Comparison of ENCODE assay signal across 20 mouse cellular contexts in genomic region chr16:92056711-92057110, GRCm38 (mm10). TPM values are rescaled to one million over a fixed set of nuclear protein-coding genes. Genes with fewer than 3 reads are reported as not detected.
A peak's percentile ranks its signal among the peaks of the same experiment; 100 is the strongest.
DNase-seq lines count a peak whose midpoint lies in the region; ATAC-seq and TF ChIP-seq lines count a peak whose summit lies in the region.
"Had no signal": no experiment of that assay in that cellular context is flagged by ENCODE, and none has a peak within 500 bp of the region (broad histone marks: within the 10 kb centered on the region; RNA-seq: fewer than 3 reads in every experiment).

No protein-coding gene starts in this region.

- no peak overlapping the region for H3K4me3 ChIP-seq in hindbrain, embryonic 14.5 days (replicated peaks; ENCODE audit: low read length)
- no peak overlapping the region for H3K4me3 ChIP-seq in hindbrain, embryonic 16.5 days (ENCODE audit: low read length)
- H3K4me3 ChIP-seq in kidney, postnatal 0 days (replicated peaks; ENCODE audit: low read depth, low read length): no peak overlapping the region
- H3K4me3 ChIP-seq in liver, embryonic 15.5 days (replicated peaks): no peak overlapping the region
- H3K4me3 ChIP-seq in liver, embryonic 12.5 days: no peak overlapping the region
- no peak overlapping the region for H3K4me3 ChIP-seq in MEL (ENCODE audit: control insufficient read depth in 1 of 2, insufficient read depth in 1 of 2, low read depth in 2 of 2, low read length in 2 of 2)
- no peak overlapping the region for H3K4me3 ChIP-seq in left cerebral cortex, adult 2 months

- no peak for TF ChIP-seq POLR2A in MEL (IDR thresholded peaks at IDR 0.05; ENCODE audit: control insufficient read depth in 1 of 2, insufficient read depth in 1 of 2, low read depth in 1 of 2, low read length in 2 of 2, poor library complexity in 1 of 2)

- H3K4me1 ChIP-seq in hindbrain, embryonic 14.5 days (replicated peaks; ENCODE audit: control insufficient read depth, insufficient read depth, low read length): peaks cover 29% of the 10 kb centered on the region
- H3K4me1 ChIP-seq in hindbrain, embryonic 16.5 days (ENCODE audit: control insufficient read depth, insufficient read depth, low read depth, low read length): peaks cover 25% of the 10 kb centered on the region
- peaks cover 12% of the 10 kb centered on the region; the same call in 1 of the 2 replicates for H3K4me1 ChIP-seq in kidney, postnatal 0 days (replicated peaks; ENCODE audit: insufficient read depth, low read length)
- H3K4me1 ChIP-seq in liver, embryonic 15.5 days (replicated peaks): peaks cover 19% of the 10 kb centered on the region
- H3K4me1 ChIP-seq in liver, embryonic 12.5 days: peaks cover 21% of the 10 kb centered on the region
- peaks cover 3 to 4% of the 10 kb centered on the region in 2 experiments; a peak in 3 of 4 replicates for H3K4me1 ChIP-seq in MEL (ENCODE audit: control insufficient read depth in 1 of 2, insufficient read depth in 2 of 2, low read length in 2 of 2)

- no peak for TF ChIP-seq RAD21 in MEL (IDR thresholded peaks at IDR 0.05; ENCODE audit: low read depth, low read length)

- H3K36me3 ChIP-seq in hindbrain, embryonic 14.5 days (replicated peaks; ENCODE audit: control insufficient read depth, insufficient read depth): peaks cover 11% of the 10 kb centered on the region; the same call in 1 of the 2 replicates
- no peaks in the 10 kb centered on the region for H3K36me3 ChIP-seq in hindbrain, embryonic 16.5 days (ENCODE audit: control insufficient read depth, insufficient read depth, low read length)
- peaks cover 5% of the 10 kb centered on the region; the same call in 1 of the 2 replicates for H3K36me3 ChIP-seq in kidney, postnatal 0 days (ENCODE audit: insufficient read depth, low read length)
- H3K36me3 ChIP-seq in liver, embryonic 15.5 days (replicated peaks): 0 out of 2 replicates have a peak, but pooled peaks cover 4% of the 10 kb centered on the region
- H3K36me3 ChIP-seq in liver, embryonic 12.5 days: peaks cover 14% of the 10 kb centered on the region
- H3K36me3 ChIP-seq in MEL (ENCODE audit: control insufficient read depth in 1 of 2, insufficient read depth in 2 of 2, low read length in 2 of 2): peaks cover under 1 to 9% of the 10 kb centered on the region in 2 experiments; a peak in 2 of 4 replicates

- H3K79me2 ChIP-seq in MEL (ENCODE audit: control insufficient read depth, insufficient read depth, low read length, poor library complexity): peaks cover 22% of the 10 kb centered on the region

- H3K27ac ChIP-seq in hindbrain, embryonic 14.5 days: no peak overlapping the region
- H3K27ac ChIP-seq in hindbrain, embryonic 16.5 days (ENCODE audit: low read depth, low read length): no peak overlapping the region
- H3K27ac ChIP-seq in kidney, postnatal 0 days: no peak overlapping the region
- no peak overlapping the region for H3K27ac ChIP-seq in liver, embryonic 15.5 days (replicated peaks)
- no peak overlapping the region for H3K27ac ChIP-seq in liver, embryonic 12.5 days
- H3K27ac ChIP-seq in MEL (ENCODE audit: control insufficient read depth, low read depth, low read length): no peak overlapping the region
- no peak overlapping the region for H3K27ac ChIP-seq in left cerebral cortex, adult 2 months
- H3K27ac ChIP-seq: embryonic facial prominence, embryonic 15.5 days had no signal

- DNase-seq in hindbrain, embryonic 14.5 days (ENCODE audit: low spot score): no peak
- DNase-seq in kidney, postnatal 0 days (ENCODE audit: low spot score): no peak
- no peak for DNase-seq in kidney, adult 11 months
- no peak for DNase-seq in MEL (ENCODE audit: low read depth, low spot score)
- DNase-seq in left cerebral cortex, adult 2 months (ENCODE audit: extremely low spot score in 1 of 2, low spot score in 2 of 2): no peak
- DNase-seq: adrenal gland, postnatal 10 days; cerebellum, adult 11 months; embryo, embryonic 11 days; gastrocnemius, adult 2 months; gastrocnemius, postnatal 25 days had no signal

- no peak for TF ChIP-seq CTCF in kidney, postnatal 0 days (IDR thresholded peaks at IDR 0.05; ENCODE audit: low read depth)
- TF ChIP-seq CTCF in MEL (IDR thresholded peaks at IDR 0.05 in 2 of 3, conservative IDR thresholded peaks at IDR 0.05 in 1 of 3; ENCODE audit: control insufficient read depth in 1 of 3, insufficient read depth in 1 of 3, low read depth in 2 of 3, low read length in 3 of 3, poor library complexity in 1 of 3, severe bottlenecking in 1 of 3): no peak
- no peak for TF ChIP-seq CTCF in left cerebral cortex, adult 2 months (IDR thresholded peaks at IDR 0.05)

- 0 out of 2 replicates have a peak, but pooled peaks cover 4% of the 10 kb centered on the region for H3K9me3 ChIP-seq in hindbrain, embryonic 14.5 days (ENCODE audit: control insufficient read depth, low read length)
- H3K9me3 ChIP-seq in hindbrain, embryonic 16.5 days (ENCODE audit: control insufficient read depth, low read length): no peaks in the 10 kb centered on the region
- no peaks in the 10 kb centered on the region; the same call in 1 of the 2 replicates for H3K9me3 ChIP-seq in kidney, postnatal 0 days (replicated peaks; ENCODE audit: low read length)
- no peaks in the 10 kb centered on the region for H3K9me3 ChIP-seq in liver, embryonic 15.5 days (replicated peaks)
- H3K9me3 ChIP-seq in liver, embryonic 12.5 days (replicated peaks): peaks cover 10% of the 10 kb centered on the region
- H3K9me3 ChIP-seq in MEL (replicated peaks; ENCODE audit: insufficient read depth, low read length): no peaks in the 10 kb centered on the region

- no peak overlapping the region for H3K4me2 ChIP-seq in hindbrain, embryonic 14.5 days (replicated peaks)
- H3K4me2 ChIP-seq in hindbrain, embryonic 16.5 days (ENCODE audit: low read length): no peak overlapping the region
- H3K4me2 ChIP-seq in kidney, postnatal 0 days (ENCODE audit: low read length): peak overlapping the region; percentile 72; the same call in 1 of the 2 replicates
- H3K4me2 ChIP-seq in liver, embryonic 15.5 days: peak overlapping the region; percentile 98; the same call in 1 of the 2 replicates
- no peak overlapping the region for H3K4me2 ChIP-seq in liver, embryonic 12.5 days

- WGBS in hindbrain, embryonic 14.5 days: 69% methylated on average over 2 of the region's 2 CpGs
- 63% methylated on average over 2 of the region's 2 CpGs for WGBS in hindbrain, embryonic 16.5 days
- WGBS in kidney, postnatal 0 days: 42% methylated on average over 2 of the region's 2 CpGs
- 47% methylated on average over 2 of the region's 2 CpGs for WGBS in liver, embryonic 15.5 days (ENCODE audit: insufficient replicate concordance)
- 50% methylated on average over 2 of the region's 2 CpGs for WGBS in liver, embryonic 12.5 days (ENCODE audit: insufficient replicate concordance)

- 0 out of 2 replicates have a peak overlapping the region, but pooled peaks have one; percentile 91 for H3K9ac ChIP-seq in hindbrain, embryonic 14.5 days
- H3K9ac ChIP-seq in hindbrain, embryonic 16.5 days (ENCODE audit: low read depth, low read length): no peak overlapping the region
- H3K9ac ChIP-seq in kidney, postnatal 0 days (ENCODE audit: low read depth, low read length): no peak overlapping the region
- no peak overlapping the region for H3K9ac ChIP-seq in liver, embryonic 15.5 days
- no peak overlapping the region for H3K9ac ChIP-seq in liver, embryonic 12.5 days
- H3K9ac ChIP-seq in MEL (ENCODE audit: control insufficient read depth, low read depth, low read length, poor library complexity, severe bottlenecking): no peak overlapping the region
- H3K9ac ChIP-seq: embryonic facial prominence, embryonic 15.5 days had no signal

- ATAC-seq in hindbrain, embryonic 14.5 days (ENCODE audit: low FRiP score): no peak
- ATAC-seq in hindbrain, embryonic 16.5 days: no peak
- ATAC-seq in kidney, postnatal 0 days (replicated peaks; ENCODE audit: low FRiP score, low read depth): no peak
- no peak for ATAC-seq in liver, embryonic 15.5 days (ENCODE audit: insufficient read depth)
- ATAC-seq in liver, embryonic 12.5 days: no peak

- intact Hi-C loops in left cerebral cortex, adult 2 months (cut with DNase I): loop anchor here (2.0 to 5.0 kb wide), 3 partner anchors 59 to 101 kb away; no protein-coding TSS in a partner anchor

- no peaks in the 10 kb centered on the region for H3K27me3 ChIP-seq in hindbrain, embryonic 14.5 days (ENCODE audit: control insufficient read depth, insufficient read depth, low read length)
- H3K27me3 ChIP-seq in hindbrain, embryonic 16.5 days (replicated peaks; ENCODE audit: control insufficient read depth, insufficient read depth, low read length): no peaks in the 10 kb centered on the region
- no peaks in the 10 kb centered on the region for H3K27me3 ChIP-seq in kidney, postnatal 0 days (ENCODE audit: insufficient read depth, low read length)
- H3K27me3 ChIP-seq in liver, embryonic 15.5 days: peaks cover 10% of the 10 kb centered on the region; the same call in 1 of the 2 replicates
- no peaks in the 10 kb centered on the region for H3K27me3 ChIP-seq in liver, embryonic 12.5 days (replicated peaks)
- H3K27me3 ChIP-seq in MEL (ENCODE audit: control insufficient read depth in 1 of 2, insufficient read depth in 2 of 2, low read length in 2 of 2): peaks cover 0 to 3% of the 10 kb centered on the region in 2 experiments; a peak in 2 of 4 replicates
- H3K27me3 ChIP-seq: embryonic facial prominence, embryonic 15.5 days had no signal

- no peak for TF ChIP-seq EP300 in MEL (IDR thresholded peaks at IDR 0.05; ENCODE audit: low read depth in 1 of 2, low read length in 2 of 2)

RNA-seq across cellular contexts. Expression of gene Mrps6, which starts 1.4 kb away (rescaled TPM):
- polyA plus RNA-seq in hindbrain, embryonic 14.5 days (2014; fragmentation: Nextera tagmentation; extraction: Ambion mirVana): 208 and 222 TPM in 2 replicates
- 194 and 196 TPM in 2 replicates for polyA plus RNA-seq in hindbrain, embryonic 16.5 days (2015; fragmentation: Nextera tagmentation; extraction: Ambion mirVana)
- 373 and 387 TPM in 2 replicates for polyA plus RNA-seq in kidney, postnatal 0 days (2015; fragmentation: Nextera tagmentation; extraction: Ambion mirVana)
- polyA plus RNA-seq in liver, embryonic 15.5 days (2015; fragmentation: Nextera tagmentation; extraction: Ambion mirVana): 30.1 and 32.8 TPM in 2 replicates
- polyA plus RNA-seq in liver, embryonic 12.5 days (2016; fragmentation: Nextera tagmentation; extraction: Ambion mirVana): 49.3 and 54.7 TPM in 2 replicates
- 37.4 and 40.8 TPM in 2 replicates for total RNA-seq in MEL (2012; rRNA removed)
- 10 to 100 TPM in 1 of 2 experiments, not detected in 1; 71.0 TPM for polyA plus RNA-seq in MEL (2012; ENCODE audit: insufficient read depth in 1 of 2, insufficient read length in 2 of 2, low read depth in 1 of 2, low replicate concordance in 2 of 2, missing spikeins in 1 of 2)
- 10 to 100 TPM; 45.7 to 49.9 TPM for total RNA-seq in left cerebral cortex, adult 2 months (2021)
- polyA plus RNA-seq: erythroblast, embryonic 14.5 days had no signal

RNA-seq across cellular contexts. Expression of gene Gm49711, which starts 1.4 kb away (rescaled TPM):
- 0.54 and 0.64 TPM in 2 replicates for polyA plus RNA-seq in hindbrain, embryonic 14.5 days (2014; fragmentation: Nextera tagmentation; extraction: Ambion mirVana)
- polyA plus RNA-seq in hindbrain, embryonic 16.5 days (2015; fragmentation: Nextera tagmentation; extraction: Ambion mirVana): 0.38 and 0.42 TPM in 2 replicates
- 0.13 and 0.29 TPM in 2 replicates for polyA plus RNA-seq in kidney, postnatal 0 days (2015; fragmentation: Nextera tagmentation; extraction: Ambion mirVana)
- not detected in 2 replicates for polyA plus RNA-seq in liver, embryonic 15.5 days (2015; fragmentation: Nextera tagmentation; extraction: Ambion mirVana)
- not detected in 2 replicates for polyA plus RNA-seq in liver, embryonic 12.5 days (2016; fragmentation: Nextera tagmentation; extraction: Ambion mirVana)
- not detected in 2 replicates for total RNA-seq in MEL (2012; rRNA removed)
- not detected for polyA plus RNA-seq in MEL (2012; ENCODE audit: insufficient read depth in 1 of 2, insufficient read length in 2 of 2, low read depth in 1 of 2, low replicate concordance in 2 of 2, missing spikeins in 1 of 2)
- total RNA-seq in left cerebral cortex, adult 2 months (2021): under 1 TPM in 1 of 2 experiments, not detected in 1; 0.35 TPM
- total RNA-seq: adrenal gland, postnatal 10 days; common myeloid progenitor, adult 5-6 weeks; G1E; gastrocnemius, adult 2 months; gastrocnemius, postnatal 25 days; granulocyte monocyte progenitor cell, adult 5-6 weeks; heart, postnatal 25 days had no signal
- polyA plus RNA-seq: heart, embryonic 16.5 days had no signal

RNA-seq across cellular contexts. Expression of gene Slc5a3, which starts 1.4 kb away (rescaled TPM):
- polyA plus RNA-seq in hindbrain, embryonic 14.5 days (2014; fragmentation: Nextera tagmentation; extraction: Ambion mirVana): 30.9 and 31.1 TPM in 2 replicates
- polyA plus RNA-seq in hindbrain, embryonic 16.5 days (2015; fragmentation: Nextera tagmentation; extraction: Ambion mirVana): 14.4 and 18.2 TPM in 2 replicates
- 13.5 and 13.9 TPM in 2 replicates for polyA plus RNA-seq in kidney, postnatal 0 days (2015; fragmentation: Nextera tagmentation; extraction: Ambion mirVana)
- polyA plus RNA-seq in liver, embryonic 15.5 days (2015; fragmentation: Nextera tagmentation; extraction: Ambion mirVana): 0.85 and 1.1 TPM in 2 replicates
- polyA plus RNA-seq in liver, embryonic 12.5 days (2016; fragmentation: Nextera tagmentation; extraction: Ambion mirVana): 2.4 and 2.8 TPM in 2 replicates
- 5.0 and 6.7 TPM in 2 replicates for total RNA-seq in MEL (2012; rRNA removed)
- 1 to 10 TPM in 1 of 2 experiments, not detected in 1; 2.9 TPM for polyA plus RNA-seq in MEL (2012; ENCODE audit: insufficient read depth in 1 of 2, insufficient read length in 2 of 2, low read depth in 1 of 2, low replicate concordance in 2 of 2, missing spikeins in 1 of 2)
- total RNA-seq in left cerebral cortex, adult 2 months (2021): 10 to 100 TPM; 33.3 to 33.5 TPM
- polyA plus RNA-seq: erythroblast, embryonic 14.5 days had no signal

Comparison
In these comparisons a context has a peak if more than half of its experiments do, and no peak if none do; other contexts are left out.
1. H3K4me2 ChIP-seq: peak in kidney, postnatal 0 days (single experiment) and liver, embryonic 15.5 days (single experiment); none in hindbrain, embryonic 14.5 days (single experiment), hindbrain, embryonic 16.5 days (single experiment) and liver, embryonic 12.5 days (single experiment).